Mouse (Mus musculus): ENCODE measurements at regions not wholly inside any gene's neighbourhood (a gene's known extent, or its start where the extent isn't known, plus 50 kb on each side); places are given as distances from the start of the nearest gene placed in this dataset.

DNA sequence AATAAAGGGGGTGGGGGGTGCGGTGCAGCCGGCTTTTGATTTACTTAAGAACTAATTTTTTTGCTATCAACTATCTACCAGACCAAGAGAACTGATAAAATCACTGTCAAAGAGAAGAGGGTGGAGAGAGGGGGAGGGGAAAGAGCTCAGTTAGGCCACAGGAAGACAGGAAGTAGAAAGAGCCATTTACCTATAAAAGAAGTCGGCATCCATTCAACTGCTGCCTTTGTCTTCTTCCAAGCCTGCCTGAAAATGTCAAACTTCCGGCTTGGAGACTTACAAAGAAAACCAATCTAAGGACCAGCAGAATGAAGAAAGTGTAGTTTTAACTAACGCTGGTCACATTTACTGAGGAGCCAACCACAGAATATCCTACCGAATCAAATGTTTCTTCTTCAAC lies 562.4 kb downstream of the Nebl start:
- WGBS: 91% methylated on average over 6 of the region's 6 CpGs
- no peaks in the 10 kb centered on the region for H3K36me3 ChIP-seq
- ATAC-seq (ENCODE audit: insufficient number of reproducible peaks, low FRiP score, low TSS enrichment, low read depth): no peak
- H3K4me1 ChIP-seq: no peaks in the 10 kb centered on the region
- H3K9ac ChIP-seq: no peak overlapping the region
- H3K27ac ChIP-seq: no peak overlapping the region
- no peak overlapping the region for H3K4me3 ChIP-seq
- H3K27me3 ChIP-seq: no peaks in the 10 kb centered on the region
- no peak overlapping the region for H3K4me2 ChIP-seq
- H3K9me3 ChIP-seq: no peaks in the 10 kb centered on the region

DNA sequence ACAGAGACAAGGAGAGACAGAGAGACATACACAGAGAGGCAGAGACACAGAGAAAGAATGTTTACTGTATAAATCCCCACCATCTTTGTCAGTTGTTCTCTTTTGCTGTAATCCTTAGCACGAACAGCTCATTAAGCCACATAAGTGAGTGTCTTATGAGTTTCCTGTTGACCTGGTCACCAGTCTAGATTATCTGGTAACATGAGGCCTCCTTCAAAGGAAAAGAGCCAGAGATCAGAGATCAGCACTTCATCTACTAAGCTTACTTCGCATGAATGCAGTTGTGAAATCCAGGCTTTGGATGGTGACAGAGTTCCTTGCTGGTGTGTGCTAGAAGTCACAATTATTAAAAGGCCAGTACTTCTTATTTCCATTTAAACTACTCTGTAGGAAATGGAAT lies 566.2 kb downstream of the Nebl start:
- ATAC-seq (ENCODE audit: insufficient number of reproducible peaks, low FRiP score, low TSS enrichment, low read depth): no peak
- H3K27me3 ChIP-seq: no peaks in the 10 kb centered on the region
- H3K36me3 ChIP-seq: no peaks in the 10 kb centered on the region
- H3K9ac ChIP-seq: no peak overlapping the region
- WGBS: 30% methylated on average over 2 of the region's 2 CpGs
- no peak overlapping the region for H3K4me2 ChIP-seq
- H3K4me3 ChIP-seq: no peak overlapping the region
- H3K9me3 ChIP-seq: no peaks in the 10 kb centered on the region
- no peaks in the 10 kb centered on the region for H3K4me1 ChIP-seq
- H3K27ac ChIP-seq: no peak overlapping the region

DNA sequence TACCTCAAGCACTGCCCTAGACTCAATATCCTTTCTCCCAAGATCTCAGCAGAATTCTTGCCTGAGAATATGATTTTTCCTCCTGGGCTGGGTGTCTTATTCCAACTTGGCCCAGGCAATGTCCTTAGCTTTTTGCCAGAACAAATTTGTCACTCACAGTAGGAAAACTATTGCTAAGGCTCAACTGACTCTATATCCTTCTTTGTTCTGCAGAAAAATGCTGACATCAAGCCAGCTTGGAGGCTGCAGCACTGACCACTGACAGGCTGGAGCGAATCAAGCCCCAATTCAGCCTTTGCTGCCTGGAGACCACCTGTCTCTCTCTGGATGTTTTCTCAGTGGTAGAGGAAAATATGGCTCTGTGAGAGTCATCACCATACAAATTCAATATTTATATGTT lies 572.8 kb downstream of the Nebl start:
- no peaks in the 10 kb centered on the region for H3K27me3 ChIP-seq
- no peak overlapping the region for H3K4me2 ChIP-seq
- no peaks in the 10 kb centered on the region for H3K36me3 ChIP-seq
- H3K4me1 ChIP-seq: no peaks in the 10 kb centered on the region
- ATAC-seq (ENCODE audit: insufficient number of reproducible peaks, low FRiP score, low TSS enrichment, low read depth): no peak
- no peak overlapping the region for H3K4me3 ChIP-seq
- no peak overlapping the region for H3K27ac ChIP-seq
- WGBS: 75% methylated on average over 1 of the region's 1 CpGs
- no peaks in the 10 kb centered on the region for H3K9me3 ChIP-seq
- no peak overlapping the region for H3K9ac ChIP-seq

DNA sequence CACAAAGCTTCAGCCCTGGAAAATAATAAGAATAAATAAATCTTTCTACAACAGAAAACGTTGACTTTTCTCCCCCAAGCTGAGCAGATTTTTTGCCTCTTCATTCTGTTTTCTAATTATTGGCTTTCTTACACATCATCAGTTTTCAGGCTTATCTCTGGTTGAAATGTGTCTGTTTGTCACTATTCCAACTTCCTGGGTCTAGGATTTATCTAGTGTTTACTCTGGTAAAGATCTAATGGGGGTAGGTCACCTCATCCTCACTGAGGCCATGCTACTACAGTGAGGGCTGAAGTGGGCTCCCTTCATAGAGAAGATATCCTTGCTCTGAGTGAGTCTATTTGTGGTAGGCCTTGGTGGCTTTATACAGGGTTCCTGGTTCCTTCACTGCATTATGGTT lies 573.9 kb downstream of the Nebl start:
- Histone ChIP-seq H3K36me3 (no peaks in the 10 kb centered on the region), H3K4me2 (no peak overlapping the region), H3K27me3 (no peaks in the 10 kb centered on the region), H3K27ac (no peak overlapping the region), H3K9me3 (no peaks in the 10 kb centered on the region), H3K4me1 (no peaks in the 10 kb centered on the region), H3K9ac (no peak overlapping the region), H3K4me3 (no peak overlapping the region)
- ATAC-seq (ENCODE audit: insufficient number of reproducible peaks, low FRiP score, low TSS enrichment, low read depth): no peak
- WGBS: 70% methylated on average over 1 of the region's 1 CpGs

DNA sequence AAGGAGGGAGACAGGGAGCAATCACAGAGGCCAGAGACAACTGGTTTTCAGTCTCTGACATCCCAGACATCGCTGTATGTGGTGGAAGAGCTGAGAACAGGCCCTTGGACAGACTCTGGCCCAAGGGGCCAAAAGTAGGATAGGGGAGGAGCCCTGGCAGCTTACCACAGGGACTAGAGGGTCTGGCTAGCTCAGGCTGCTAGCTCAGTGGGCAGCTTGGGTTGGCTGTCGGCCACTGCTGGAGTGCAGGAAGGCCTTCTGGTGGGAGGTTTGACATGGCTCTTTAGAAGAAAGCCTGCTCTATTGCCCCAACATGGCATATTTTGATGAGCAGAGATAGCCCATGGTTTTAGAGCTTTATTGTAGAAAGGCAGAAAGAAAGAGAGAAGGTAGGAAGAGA lies 575.7 kb downstream of the Nebl start:
- 73% methylated on average over 2 of the region's 2 CpGs for WGBS

DNA sequence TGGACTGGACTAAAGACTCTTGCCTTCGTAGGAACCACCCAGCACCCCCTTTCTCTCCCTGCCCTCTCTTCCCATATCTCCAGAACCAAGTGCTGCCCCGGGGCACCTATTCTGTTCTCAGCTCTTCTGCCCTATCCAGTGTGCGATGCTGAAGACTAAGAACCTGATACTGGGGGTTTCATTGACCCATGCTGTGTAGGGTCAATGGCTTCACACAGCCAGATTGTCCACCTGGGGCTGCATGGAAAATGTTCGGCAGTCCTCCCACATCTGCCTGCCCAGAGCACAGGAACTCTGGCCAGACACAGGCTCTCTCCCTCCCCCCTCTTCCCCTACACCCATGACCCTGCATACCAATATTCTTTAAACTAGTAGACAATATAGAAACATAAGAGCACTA lies 607.6 kb downstream of the Nebl start:
- 85% methylated on average over 4 of the region's 4 CpGs for WGBS
- Histone ChIP-seq H3K4me2 (no peak overlapping the region), H3K27me3 (no peaks in the 10 kb centered on the region), H3K9ac (no peak overlapping the region), H3K27ac (no peak overlapping the region), H3K4me3 (no peak overlapping the region), H3K36me3 (no peaks in the 10 kb centered on the region), H3K4me1 (no peaks in the 10 kb centered on the region), H3K9me3 (no peaks in the 10 kb centered on the region)
- no peak for ATAC-seq (ENCODE audit: insufficient number of reproducible peaks, low FRiP score, low TSS enrichment, low read depth)

More for the DNA sequence above, 575.7 kb downstream of the Nebl start:
- Histone ChIP-seq H3K9me3 (no peaks in the 10 kb centered on the region), H3K9ac (no peak overlapping the region), H3K27me3 (no peaks in the 10 kb centered on the region), H3K27ac (no peak overlapping the region), H3K4me3 (no peak overlapping the region), H3K36me3 (no peaks in the 10 kb centered on the region), H3K4me1 (no peaks in the 10 kb centered on the region), H3K4me2 (no peak overlapping the region)
- 0 out of 2 replicates have a peak, but pooled peaks have one; percentile 19 for ATAC-seq (ENCODE audit: insufficient number of reproducible peaks, low FRiP score, low TSS enrichment, low read depth)

DNA sequence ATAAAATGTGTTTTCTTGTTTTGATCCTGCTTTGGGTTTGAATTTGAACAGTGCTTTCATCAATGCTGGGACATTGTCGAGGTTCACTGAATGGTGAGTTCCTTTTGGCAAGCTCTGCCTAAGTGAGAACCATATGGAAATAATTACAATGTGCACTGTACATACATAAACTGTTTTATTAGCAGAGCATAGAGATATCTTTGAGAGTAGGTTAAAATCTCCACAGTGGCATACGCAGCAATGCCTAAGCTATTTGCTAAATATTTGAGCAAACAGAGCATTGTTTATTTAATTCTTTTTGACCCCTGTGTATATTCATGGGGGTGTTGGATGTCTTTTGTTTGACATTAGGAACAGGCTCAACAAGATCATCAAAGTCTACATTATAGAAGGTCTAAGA lies 614.0 kb downstream of the Nebl start:
- no peak for ATAC-seq (ENCODE audit: insufficient number of reproducible peaks, low FRiP score, low TSS enrichment, low read depth)
- H3K9me3 ChIP-seq: no peaks in the 10 kb centered on the region
- H3K4me3 ChIP-seq: no peak overlapping the region
- 31% methylated on average over 2 of the region's 2 CpGs for WGBS
- no peak overlapping the region for H3K4me2 ChIP-seq
- H3K27me3 ChIP-seq: no peaks in the 10 kb centered on the region
- no peak overlapping the region for H3K27ac ChIP-seq
- H3K9ac ChIP-seq: no peak overlapping the region
- H3K4me1 ChIP-seq: no peaks in the 10 kb centered on the region
- no peaks in the 10 kb centered on the region for H3K36me3 ChIP-seq

DNA sequence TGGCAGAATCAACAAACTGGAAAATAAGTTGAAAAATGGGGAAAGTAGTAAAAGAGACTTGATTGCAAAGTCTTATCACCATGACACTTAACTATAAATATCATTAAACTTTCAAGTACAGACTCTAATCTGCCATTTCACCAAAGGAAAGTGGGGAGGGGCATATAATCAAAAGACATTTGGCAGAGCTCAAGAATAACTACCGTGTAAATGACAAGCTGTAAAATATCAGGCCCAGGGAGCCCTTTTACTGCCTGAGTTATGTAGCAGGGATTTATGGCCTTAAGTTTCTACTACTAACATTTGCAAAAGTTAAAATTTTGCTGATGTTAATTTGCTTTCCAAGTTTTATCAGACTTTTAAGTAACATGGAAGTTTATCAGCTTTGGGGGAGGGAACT lies 620.1 kb downstream of the Nebl start:
- 8% methylated on average over 1 of the region's 1 CpGs for WGBS
- no peak for ATAC-seq (ENCODE audit: insufficient number of reproducible peaks, low FRiP score, low TSS enrichment, low read depth)

DNA sequence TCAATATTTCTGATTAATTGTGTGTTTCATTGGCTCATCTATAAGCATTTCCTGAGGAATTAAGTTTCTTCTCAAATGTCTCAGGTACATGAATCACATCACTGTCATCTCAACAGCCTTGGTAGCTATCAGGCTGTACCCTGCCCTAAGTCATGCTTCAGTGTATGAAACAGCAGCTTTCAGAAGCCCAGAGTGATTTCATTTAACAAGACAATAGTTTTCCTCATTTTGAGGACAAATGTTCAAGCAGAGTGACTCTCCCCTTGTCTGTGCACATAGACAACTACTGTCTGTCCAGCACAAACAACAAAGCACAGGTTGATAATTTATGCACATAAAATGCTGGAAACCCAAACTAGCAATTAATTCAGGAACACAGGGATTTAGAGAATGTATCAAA lies 630.1 kb downstream of the Nebl start:
- Histone ChIP-seq H3K9me3 (peaks cover 6% of the 10 kb centered on the region; the same call in 1 of the 2 replicates), H3K9ac (no peak overlapping the region), H3K4me1 (no peaks in the 10 kb centered on the region), H3K4me3 (no peak overlapping the region), H3K27me3 (no peaks in the 10 kb centered on the region), H3K27ac (no peak overlapping the region), H3K4me2 (no peak overlapping the region), H3K36me3 (no peaks in the 10 kb centered on the region)
- ATAC-seq (ENCODE audit: insufficient number of reproducible peaks, low FRiP score, low TSS enrichment, low read depth): no peak

More for the DNA sequence above, 620.1 kb downstream of the Nebl start:
- Histone ChIP-seq H3K27me3 (no peaks in the 10 kb centered on the region), H3K4me2 (no peak overlapping the region), H3K4me3 (no peak overlapping the region), H3K9me3 (no peaks in the 10 kb centered on the region), H3K9ac (no peak overlapping the region), H3K4me1 (no peaks in the 10 kb centered on the region), H3K36me3 (no peaks in the 10 kb centered on the region), H3K27ac (no peak overlapping the region)

DNA sequence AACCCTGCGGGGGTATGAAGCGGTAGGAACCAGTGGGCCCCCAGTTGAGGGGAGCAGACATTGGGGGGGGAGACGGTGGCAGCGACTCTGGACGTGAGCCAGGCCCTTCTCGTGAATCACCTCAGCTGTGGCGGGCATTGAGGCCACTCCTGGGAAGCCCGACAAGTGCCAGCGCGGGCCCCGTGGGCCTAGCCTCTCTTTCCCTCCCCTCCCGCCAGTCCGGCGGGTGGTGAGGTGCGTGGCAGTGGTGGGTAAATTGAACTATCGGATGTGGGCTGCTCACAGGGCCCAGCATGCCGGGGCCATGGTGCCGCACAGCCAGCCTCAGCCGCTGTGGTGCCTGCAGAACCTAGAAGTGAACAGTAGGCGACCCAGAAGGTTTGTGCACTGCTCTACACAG lies 633.7 kb downstream of the Nebl start:
- Histone ChIP-seq H3K9ac (no peak overlapping the region), H3K9me3 (peaks cover 6% of the 10 kb centered on the region; the same call in 1 of the 2 replicates), H3K4me3 (no peak overlapping the region), H3K4me2 (no peak overlapping the region), H3K36me3 (no peaks in the 10 kb centered on the region), H3K27ac (no peak overlapping the region), H3K27me3 (no peaks in the 10 kb centered on the region), H3K4me1 (no peaks in the 10 kb centered on the region)
- 61% methylated on average over 16 of the region's 20 CpGs for WGBS
- peak; percentile 65 for ATAC-seq (ENCODE audit: insufficient number of reproducible peaks, low FRiP score, low TSS enrichment, low read depth)

DNA sequence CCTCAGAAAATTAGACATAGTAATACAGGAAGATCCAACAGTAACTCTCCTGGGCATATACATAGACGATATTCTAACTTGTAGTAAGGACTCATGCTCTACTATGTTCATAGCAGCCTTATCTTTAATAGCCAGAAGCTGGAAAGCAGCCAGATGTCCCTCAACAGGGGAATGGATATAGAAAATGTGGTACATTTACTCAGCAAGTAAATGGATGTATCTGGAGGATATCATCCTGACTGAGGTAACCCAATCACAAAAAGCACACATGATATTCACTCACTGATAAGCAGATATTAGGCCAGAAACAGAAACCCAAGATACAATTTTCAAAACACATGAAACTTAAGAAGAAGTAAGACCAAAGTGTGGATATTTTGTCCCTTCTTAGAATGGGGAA lies 639.8 kb downstream of the Nebl start:
- Histone ChIP-seq H3K9ac (no peak overlapping the region), H3K4me1 (no peaks in the 10 kb centered on the region), H3K4me3 (no peak overlapping the region), H3K27me3 (no peaks in the 10 kb centered on the region), H3K9me3 (no peaks in the 10 kb centered on the region), H3K36me3 (no peaks in the 10 kb centered on the region), H3K27ac (no peak overlapping the region), H3K4me2 (no peak overlapping the region)
- no peak for ATAC-seq (ENCODE audit: insufficient number of reproducible peaks, low FRiP score, low TSS enrichment, low read depth)
- WGBS: 85% methylated on average over 1 of the region's 1 CpGs

DNA sequence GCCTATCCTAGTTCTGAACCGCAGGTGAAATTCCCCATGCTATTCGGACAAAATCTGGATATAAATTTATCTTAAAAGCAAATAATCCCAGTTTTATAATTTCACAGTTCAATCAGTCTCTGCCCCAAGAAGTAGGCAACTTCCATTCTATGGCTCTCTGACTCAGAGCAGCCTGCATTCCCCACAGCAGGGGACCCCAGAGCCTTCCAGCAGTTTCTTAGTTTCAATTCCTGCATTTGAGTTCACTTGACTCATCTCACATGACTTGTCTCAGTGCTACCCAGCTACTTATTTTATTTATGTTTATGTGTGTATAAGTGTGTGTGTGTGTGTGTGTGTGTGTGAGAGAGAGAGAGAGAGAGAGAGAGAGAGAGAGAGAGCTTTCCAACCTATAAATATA lies 650.0 kb downstream of the Nebl start:
- 94% methylated on average over 2 of the region's 2 CpGs for WGBS
- H3K27ac ChIP-seq: no peak overlapping the region
- no peaks in the 10 kb centered on the region for H3K4me1 ChIP-seq
- H3K4me3 ChIP-seq: no peak overlapping the region
- H3K4me2 ChIP-seq: no peak overlapping the region
- H3K9me3 ChIP-seq: no peaks in the 10 kb centered on the region
- no peaks in the 10 kb centered on the region for H3K27me3 ChIP-seq
- no peak for ATAC-seq (ENCODE audit: insufficient number of reproducible peaks, low FRiP score, low TSS enrichment, low read depth)
- H3K36me3 ChIP-seq: no peaks in the 10 kb centered on the region
- H3K9ac ChIP-seq: no peak overlapping the region

Data from limb, embryonic 15.5 days (tissue).